Mouse (Mus musculus): Measurements from ENCODE around the gene Cul7. TPM values are rescaled to one million over a fixed set of nuclear protein-coding genes. Genes with fewer than 3 reads are reported as not detected.

The Cul7 gene
- polyA plus RNA-seq, 1 experiment, result 30.2 TPM

DNA sequence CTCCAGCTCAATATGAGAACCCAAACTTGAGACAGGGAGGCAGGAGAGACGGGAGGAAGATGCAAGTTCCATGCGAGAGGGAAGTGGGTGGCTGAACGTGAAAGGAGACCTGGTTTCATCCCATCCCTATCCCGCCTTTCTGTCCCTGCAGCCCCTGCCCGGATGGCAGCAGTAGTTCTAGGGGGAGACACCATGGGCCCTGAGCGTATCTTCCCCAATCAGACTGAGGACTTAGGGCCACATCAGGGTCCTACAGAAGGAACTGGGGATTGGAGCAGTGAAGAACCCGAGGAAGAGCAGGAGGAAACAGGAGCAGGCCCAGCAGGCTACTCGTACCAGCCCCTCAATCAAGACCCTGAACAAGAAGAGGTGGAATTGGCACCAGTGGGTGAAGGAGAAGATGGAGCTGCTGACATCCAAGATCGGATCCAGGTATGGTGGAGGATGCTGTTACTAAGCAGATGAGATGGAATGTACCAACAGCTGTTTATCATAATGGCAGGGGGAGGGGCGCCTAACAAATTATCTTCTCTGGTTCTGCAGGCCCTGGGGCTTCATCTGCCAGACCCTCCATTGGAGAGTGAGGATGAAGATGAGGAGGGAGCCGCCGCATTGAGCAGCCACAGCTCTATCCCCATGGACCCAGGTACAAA, 31.5 kb downstream of the Cul7 start:
- peak overlapping the region; percentile 68 for H3K4me3 ChIP-seq (ENCODE audit: insufficient read depth, low read depth, low read length)
- no peaks in the 10 kb centered on the region for H3K36me3 ChIP-seq (ENCODE audit: control insufficient read depth, insufficient read depth, low read length)
- WGBS, result 25% methylated on average over 12 of the region's 12 CpGs
- H3K27ac ChIP-seq (ENCODE audit: insufficient read depth, low read depth, low read length), result no peak overlapping the region
- H3K4me1 ChIP-seq (ENCODE audit: control insufficient read depth, insufficient read depth, low read length), result peaks cover 11% of the 10 kb centered on the region
- H3K27me3 ChIP-seq (replicated peaks; ENCODE audit: control insufficient read depth, insufficient read depth, low read length), result no peaks in the 10 kb centered on the region
- no peak for DNase-seq
- TF ChIP-seq CTCF (conservative IDR thresholded peaks at IDR 0.05; ENCODE audit: insufficient read depth, insufficient read length, low read depth, low read length), result no peak
- no peak for TF ChIP-seq POLR2A (IDR thresholded peaks at IDR 0.05; ENCODE audit: low read depth, low read length)

DNA sequence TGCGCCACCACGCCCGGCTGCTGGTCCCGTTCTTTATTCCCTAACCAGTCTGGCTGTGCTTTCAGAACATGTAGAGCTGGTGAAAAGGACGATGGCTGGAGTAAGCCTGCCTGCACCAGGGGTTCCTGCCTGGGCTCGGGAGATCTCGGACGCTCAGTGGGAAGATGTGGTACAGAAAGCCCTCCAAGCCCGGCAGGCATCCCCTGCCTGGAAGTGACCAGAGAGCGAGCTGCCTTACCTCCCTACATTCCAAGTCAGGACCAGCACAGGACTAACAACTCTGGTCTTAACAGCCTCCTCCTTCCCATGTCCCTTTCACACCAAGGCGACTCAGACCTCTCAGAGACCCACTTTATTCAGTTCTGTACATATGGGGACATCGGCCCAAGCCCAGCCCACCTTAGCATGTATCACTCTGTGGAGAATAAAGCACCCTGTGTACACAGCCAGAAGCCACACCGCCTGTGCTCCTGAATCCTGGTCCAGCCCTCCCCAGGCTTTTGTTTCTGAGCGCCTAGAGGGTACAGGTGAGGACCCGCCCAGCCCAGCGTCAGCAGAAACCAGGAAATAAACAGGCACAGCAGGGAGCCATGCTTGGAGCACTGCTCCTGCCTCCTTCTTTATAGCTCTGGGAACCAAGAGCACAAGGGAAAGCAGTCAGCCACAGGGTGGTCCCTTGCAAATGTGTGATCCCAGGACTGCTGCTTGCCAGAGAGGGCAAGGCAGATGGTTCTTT, 32.7 kb downstream of the Cul7 start:
- TF ChIP-seq POLR2A (IDR thresholded peaks at IDR 0.05; ENCODE audit: low read depth, low read length), result no peak
- TF ChIP-seq CTCF (conservative IDR thresholded peaks at IDR 0.05; ENCODE audit: insufficient read depth, insufficient read length, low read depth, low read length), result no peak
- H3K36me3 ChIP-seq (ENCODE audit: control insufficient read depth, insufficient read depth, low read length), result no peaks in the 10 kb centered on the region
- H3K27me3 ChIP-seq (replicated peaks; ENCODE audit: control insufficient read depth, insufficient read depth, low read length), result no peaks in the 10 kb centered on the region
- peaks cover 11% of the 10 kb centered on the region for H3K4me1 ChIP-seq (ENCODE audit: control insufficient read depth, insufficient read depth, low read length)
- 90% methylated on average over 16 of the region's 16 CpGs for WGBS
- DNase-seq, result no peak
- H3K4me3 ChIP-seq (ENCODE audit: insufficient read depth, low read depth, low read length), result no peak overlapping the region
- no peak overlapping the region for H3K27ac ChIP-seq (ENCODE audit: insufficient read depth, low read depth, low read length)

DNA sequence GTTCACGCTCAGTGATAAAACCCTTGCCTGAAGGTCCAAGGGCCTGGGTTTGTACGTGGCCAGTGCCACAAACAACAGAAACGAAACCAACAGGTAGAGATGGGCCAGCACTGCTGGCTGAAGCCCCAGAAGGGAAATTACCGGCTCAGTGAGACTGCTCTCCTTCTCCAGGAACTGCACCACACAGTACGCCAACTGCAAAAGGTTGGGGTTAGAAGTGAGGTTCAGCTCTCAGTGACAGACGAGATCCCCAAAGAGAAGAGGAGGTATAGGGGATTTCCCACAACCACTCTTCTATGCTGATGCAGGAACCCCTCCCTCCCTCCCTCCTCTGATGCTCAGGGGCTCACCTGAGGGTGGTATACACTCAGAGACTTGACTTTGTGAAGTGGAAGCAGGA, 35.8 kb downstream of the Cul7 start:
- H3K27me3 ChIP-seq (replicated peaks; ENCODE audit: control insufficient read depth, insufficient read depth, low read length), result no peaks in the 10 kb centered on the region
- WGBS, result 84% methylated on average over 6 of the region's 6 CpGs
- peaks cover 5% of the 10 kb centered on the region for H3K4me1 ChIP-seq (ENCODE audit: control insufficient read depth, insufficient read depth, low read length)
- no peak for DNase-seq
- no peaks in the 10 kb centered on the region for H3K36me3 ChIP-seq (ENCODE audit: control insufficient read depth, insufficient read depth, low read length)
- H3K27ac ChIP-seq (ENCODE audit: insufficient read depth, low read depth, low read length), result no peak overlapping the region
- TF ChIP-seq CTCF (conservative IDR thresholded peaks at IDR 0.05; ENCODE audit: insufficient read depth, insufficient read length, low read depth, low read length), result no peak
- no peak for TF ChIP-seq POLR2A (IDR thresholded peaks at IDR 0.05; ENCODE audit: low read depth, low read length)
- no peak overlapping the region for H3K4me3 ChIP-seq (ENCODE audit: insufficient read depth, low read depth, low read length)

DNA sequence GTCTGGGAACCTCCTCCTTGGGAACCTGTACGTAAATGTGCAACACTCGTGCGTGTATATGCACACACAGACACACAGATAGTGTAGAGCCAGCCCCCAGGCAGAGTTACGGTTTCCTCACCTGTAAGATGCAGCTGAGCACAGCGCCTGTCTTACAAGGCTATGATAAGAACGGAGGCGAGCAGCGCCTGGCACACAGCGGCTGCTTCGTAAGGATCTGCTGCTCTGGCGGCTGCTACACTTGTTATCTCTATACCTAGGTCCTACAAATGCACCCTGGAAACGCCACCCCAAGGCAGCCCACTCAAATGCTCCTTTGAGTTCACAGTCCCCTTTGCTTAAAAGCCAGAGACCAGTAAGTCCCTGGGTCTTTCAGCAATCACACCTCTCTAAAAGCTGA, 40.5 kb downstream of the Cul7 start:
- Histone ChIP-seq H3K27ac (ENCODE audit: insufficient read depth, low read depth, low read length) (no peak overlapping the region), H3K36me3 (ENCODE audit: control insufficient read depth, insufficient read depth, low read length) (no peaks in the 10 kb centered on the region), H3K4me3 (ENCODE audit: insufficient read depth, low read depth, low read length) (no peak overlapping the region), H3K27me3 (replicated peaks; ENCODE audit: control insufficient read depth, insufficient read depth, low read length) (no peaks in the 10 kb centered on the region), H3K4me1 (ENCODE audit: control insufficient read depth, insufficient read depth, low read length) (no peaks in the 10 kb centered on the region)
- TF ChIP-seq CTCF (conservative IDR thresholded peaks at IDR 0.05; ENCODE audit: insufficient read depth, insufficient read length, low read depth, low read length) (no peak), POLR2A (IDR thresholded peaks at IDR 0.05; ENCODE audit: low read depth, low read length) (no peak)
- DNase-seq, result no peak
- WGBS, result 95% methylated on average over 12 of the region's 12 CpGs

DNA sequence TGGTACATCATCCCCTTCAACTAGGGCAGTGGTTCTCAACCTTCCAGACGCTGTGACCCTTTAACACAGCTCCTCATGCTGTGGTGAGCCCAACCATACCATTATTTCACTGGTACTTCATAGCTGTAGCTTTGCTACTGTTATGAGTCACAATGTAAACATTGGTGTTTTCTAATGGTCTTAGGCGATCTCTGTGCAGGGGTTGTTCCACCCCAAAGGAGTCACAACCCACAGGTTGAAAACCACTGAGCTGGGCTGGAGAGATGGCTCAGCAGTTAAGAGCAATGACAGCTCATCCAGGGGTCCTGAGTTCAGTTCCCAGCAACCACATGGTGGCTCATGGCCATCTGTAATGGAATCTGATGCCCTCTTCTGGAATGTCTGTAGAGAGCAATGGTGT, 41.3 kb downstream of the Cul7 start:
- DNase-seq, result no peak
- H3K36me3 ChIP-seq (ENCODE audit: control insufficient read depth, insufficient read depth, low read length), result no peaks in the 10 kb centered on the region
- H3K4me1 ChIP-seq (ENCODE audit: control insufficient read depth, insufficient read depth, low read length), result no peaks in the 10 kb centered on the region
- 90% methylated on average over 2 of the region's 2 CpGs for WGBS
- no peak overlapping the region for H3K27ac ChIP-seq (ENCODE audit: insufficient read depth, low read depth, low read length)
- no peaks in the 10 kb centered on the region for H3K27me3 ChIP-seq (replicated peaks; ENCODE audit: control insufficient read depth, insufficient read depth, low read length)
- TF ChIP-seq POLR2A (IDR thresholded peaks at IDR 0.05; ENCODE audit: low read depth, low read length) (no peak), CTCF (conservative IDR thresholded peaks at IDR 0.05; ENCODE audit: insufficient read depth, insufficient read length, low read depth, low read length) (no peak)
- no peak overlapping the region for H3K4me3 ChIP-seq (ENCODE audit: insufficient read depth, low read depth, low read length)

DNA sequence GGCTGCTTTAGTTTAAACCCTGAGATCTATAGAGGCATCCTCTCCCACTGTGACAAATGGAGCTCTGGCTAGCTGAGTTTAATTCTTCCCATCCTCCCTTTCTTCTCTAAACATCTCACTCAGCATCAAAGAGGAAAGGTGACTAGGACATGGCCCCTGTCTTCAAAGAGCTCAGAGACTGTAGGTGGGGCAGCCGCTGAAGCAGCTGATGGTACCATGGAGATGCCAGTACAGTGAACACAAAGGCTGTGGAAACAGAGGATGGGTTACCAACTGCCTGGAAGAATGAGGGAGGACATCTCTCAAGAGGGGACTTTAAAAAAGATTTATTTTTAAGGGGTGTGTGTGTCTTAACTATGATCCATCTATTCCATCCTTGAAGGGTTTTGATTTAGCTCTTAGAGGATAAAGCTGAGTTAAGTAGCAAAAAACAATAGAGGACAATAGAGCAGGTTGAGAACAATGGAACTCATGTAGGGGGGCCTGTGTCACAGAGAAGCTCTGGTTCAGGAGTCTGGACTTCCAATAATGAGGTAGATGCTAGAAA, 44.5 kb downstream of the Cul7 start:
- Histone ChIP-seq H3K4me1 (ENCODE audit: control insufficient read depth, insufficient read depth, low read length) (no peaks in the 10 kb centered on the region), H3K27ac (ENCODE audit: insufficient read depth, low read depth, low read length) (no peak overlapping the region), H3K36me3 (ENCODE audit: control insufficient read depth, insufficient read depth, low read length) (no peaks in the 10 kb centered on the region), H3K27me3 (replicated peaks; ENCODE audit: control insufficient read depth, insufficient read depth, low read length) (no peaks in the 10 kb centered on the region), H3K4me3 (ENCODE audit: insufficient read depth, low read depth, low read length) (no peak overlapping the region)
- no peak for TF ChIP-seq POLR2A (IDR thresholded peaks at IDR 0.05; ENCODE audit: low read depth, low read length)
- no peak for TF ChIP-seq CTCF (conservative IDR thresholded peaks at IDR 0.05; ENCODE audit: insufficient read depth, insufficient read length, low read depth, low read length)
- no peak for DNase-seq
- WGBS, result 69% methylated on average over 1 of the region's 1 CpGs

DNA sequence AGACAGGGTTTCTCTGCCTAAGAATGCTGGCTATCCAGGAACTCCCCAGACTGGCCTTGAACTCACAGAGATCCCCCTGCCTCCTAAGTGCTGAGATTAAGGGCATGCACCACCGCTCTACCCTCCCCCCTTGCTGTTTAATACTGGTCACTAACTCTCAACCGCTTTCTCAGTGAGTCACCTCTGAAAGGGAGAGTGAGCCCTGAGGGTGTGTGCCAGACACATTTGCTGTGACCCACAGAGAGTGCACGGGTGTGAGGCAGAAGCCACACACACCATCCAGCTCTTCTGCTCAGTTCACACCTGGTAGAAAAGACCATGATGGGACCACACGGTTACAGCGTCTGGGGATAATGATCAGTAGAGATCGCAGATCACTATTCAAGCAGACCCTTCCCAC, 48.4 kb downstream of the Cul7 start:
- Histone ChIP-seq H3K4me3 (ENCODE audit: insufficient read depth, low read depth, low read length) (no peak overlapping the region), H3K4me1 (ENCODE audit: control insufficient read depth, insufficient read depth, low read length) (no peaks in the 10 kb centered on the region), H3K27ac (ENCODE audit: insufficient read depth, low read depth, low read length) (no peak overlapping the region), H3K27me3 (replicated peaks; ENCODE audit: control insufficient read depth, insufficient read depth, low read length) (no peaks in the 10 kb centered on the region), H3K36me3 (ENCODE audit: control insufficient read depth, insufficient read depth, low read length) (no peaks in the 10 kb centered on the region)
- TF ChIP-seq POLR2A (IDR thresholded peaks at IDR 0.05; ENCODE audit: low read depth, low read length) (no peak), CTCF (conservative IDR thresholded peaks at IDR 0.05; ENCODE audit: insufficient read depth, insufficient read length, low read depth, low read length) (no peak)
- DNase-seq, result no peak
- WGBS, result 84% methylated on average over 6 of the region's 6 CpGs

Measured in kidney, adult 2 months (tissue).